Mouse (Mus musculus) ovary, postnatal 10 days (tissue): ENCODE measurements around the gene Sptan1.
A peak's percentile ranks its signal among the peaks of the same experiment; 100 is the strongest.

Experiments
- DNase-seq: peaks from one replicate; pipeline ENCODE4 v3.0.0; 2022; ENCODE audit warnings: low spot score

Sptan1 gene

DNA sequence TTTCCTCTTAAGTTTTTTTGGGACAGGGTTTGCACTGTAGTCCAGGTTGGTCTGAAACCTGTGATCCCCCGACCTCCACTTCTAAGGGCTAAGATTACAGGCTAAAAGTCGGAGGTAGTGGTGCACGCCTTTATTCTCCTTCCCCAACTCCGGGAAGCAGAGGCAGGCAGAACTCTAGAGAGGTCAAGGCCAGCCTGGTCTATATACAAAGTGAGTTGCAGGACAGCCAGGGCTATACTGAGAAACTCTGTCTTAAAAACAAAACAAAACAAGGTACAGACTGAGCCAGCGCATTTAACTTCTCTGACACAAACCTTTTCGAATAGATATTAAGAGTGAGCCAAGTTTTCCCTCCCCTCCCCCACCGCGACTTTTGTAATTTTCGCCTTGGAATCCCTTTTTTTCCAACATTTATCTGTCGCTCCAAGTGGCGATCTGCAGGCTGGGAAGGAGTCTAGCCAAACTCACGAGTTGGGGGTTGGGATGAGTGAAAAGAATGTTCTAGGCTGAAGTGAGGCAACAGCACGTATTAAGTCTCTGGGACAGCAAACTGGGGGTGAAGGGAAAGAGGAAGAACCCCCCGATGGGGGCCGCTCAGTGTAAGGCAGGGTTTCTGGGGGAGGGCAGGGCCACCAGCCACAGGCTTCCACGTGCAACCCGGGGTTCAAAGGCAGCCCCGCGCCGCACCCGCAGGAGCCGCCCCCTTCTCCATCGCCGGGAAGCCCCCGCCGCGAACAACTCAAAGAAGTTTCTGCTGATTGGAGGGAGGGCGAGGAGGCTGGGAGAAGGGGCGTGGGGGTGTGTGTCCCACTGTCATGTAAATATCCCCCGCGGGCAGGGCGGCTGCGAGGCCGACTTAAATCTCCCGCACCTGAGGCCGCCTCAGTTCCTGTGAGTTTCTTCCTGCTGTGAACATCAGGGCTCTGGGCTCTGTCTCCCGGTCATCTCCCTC is 96.1 kb downstream of the Sptan1 start:
- DNase-seq: peak; percentile 51

DNA sequence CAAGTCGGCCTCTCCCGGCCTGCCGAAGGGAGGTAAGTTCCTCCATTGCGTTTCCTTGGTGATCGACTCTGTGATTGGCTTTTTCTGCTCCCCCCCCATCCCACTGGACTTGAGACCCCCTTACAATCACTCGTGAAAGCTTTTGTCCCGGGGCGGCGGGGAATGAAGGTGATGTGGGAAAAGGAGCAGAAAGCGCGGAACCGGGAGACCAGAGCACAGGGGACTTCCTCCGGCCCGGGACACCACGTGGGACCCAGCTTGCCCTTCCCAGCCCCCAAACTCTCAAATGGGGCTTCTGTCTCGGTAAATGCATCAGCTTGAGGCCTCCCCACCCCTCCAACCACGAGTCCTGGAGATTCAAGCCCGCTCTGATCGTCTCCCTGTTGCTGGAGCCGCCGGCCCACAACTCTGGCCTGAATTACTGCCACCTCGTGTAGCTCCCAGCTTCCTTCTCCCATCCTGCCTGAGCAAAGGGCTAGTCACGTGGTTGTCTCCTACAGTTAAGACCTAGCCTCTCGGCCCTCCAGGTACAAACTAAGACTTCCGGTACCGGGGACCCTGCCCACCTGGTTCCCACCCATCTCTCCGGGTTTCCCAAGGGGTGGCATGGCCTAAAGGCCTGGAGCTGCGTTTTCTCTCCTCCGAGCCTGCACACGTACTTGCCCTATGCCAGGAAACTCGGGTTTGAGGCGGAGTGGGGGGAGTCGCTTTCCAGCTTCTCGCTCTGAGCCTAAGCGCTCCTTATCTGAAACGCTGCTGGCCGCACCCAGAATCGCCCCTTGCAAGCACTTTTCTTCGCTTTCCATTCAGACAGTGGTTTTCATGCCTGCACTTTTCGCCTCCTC is 97.1 kb downstream of the Sptan1 start:
- DNase-seq: peak; percentile 52

DNA sequence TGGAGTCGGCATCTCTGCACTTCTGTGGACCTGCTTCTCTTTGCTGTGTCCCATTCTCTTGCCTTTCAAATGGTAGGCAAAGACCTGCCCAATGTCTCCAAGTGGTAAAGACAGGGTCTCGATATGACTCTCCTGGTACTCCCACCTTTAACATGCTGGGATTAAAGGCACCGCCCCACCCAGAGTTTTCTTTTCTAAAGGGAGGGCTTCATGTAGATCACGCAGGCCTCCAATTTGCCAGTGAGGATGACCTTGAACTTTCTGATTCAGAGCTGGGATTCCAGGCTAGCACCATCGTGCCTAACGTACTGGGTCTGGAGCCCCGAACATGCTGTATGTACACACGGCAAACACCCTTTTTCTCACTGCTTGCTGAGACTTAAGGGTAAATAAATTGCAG is 97.9 kb downstream of the Sptan1 start:
- no peak for DNase-seq

GRCm38 (mm10) chr2:30063791-30064190 is 98.4 kb downstream of the Sptan1 start:
- DNase-seq: no peak

- DNase-seq: no peak
These were observed 98.9 kb downstream of the Sptan1 start for GRCm38 (mm10) chr2:30064298-30064697.

DNA sequence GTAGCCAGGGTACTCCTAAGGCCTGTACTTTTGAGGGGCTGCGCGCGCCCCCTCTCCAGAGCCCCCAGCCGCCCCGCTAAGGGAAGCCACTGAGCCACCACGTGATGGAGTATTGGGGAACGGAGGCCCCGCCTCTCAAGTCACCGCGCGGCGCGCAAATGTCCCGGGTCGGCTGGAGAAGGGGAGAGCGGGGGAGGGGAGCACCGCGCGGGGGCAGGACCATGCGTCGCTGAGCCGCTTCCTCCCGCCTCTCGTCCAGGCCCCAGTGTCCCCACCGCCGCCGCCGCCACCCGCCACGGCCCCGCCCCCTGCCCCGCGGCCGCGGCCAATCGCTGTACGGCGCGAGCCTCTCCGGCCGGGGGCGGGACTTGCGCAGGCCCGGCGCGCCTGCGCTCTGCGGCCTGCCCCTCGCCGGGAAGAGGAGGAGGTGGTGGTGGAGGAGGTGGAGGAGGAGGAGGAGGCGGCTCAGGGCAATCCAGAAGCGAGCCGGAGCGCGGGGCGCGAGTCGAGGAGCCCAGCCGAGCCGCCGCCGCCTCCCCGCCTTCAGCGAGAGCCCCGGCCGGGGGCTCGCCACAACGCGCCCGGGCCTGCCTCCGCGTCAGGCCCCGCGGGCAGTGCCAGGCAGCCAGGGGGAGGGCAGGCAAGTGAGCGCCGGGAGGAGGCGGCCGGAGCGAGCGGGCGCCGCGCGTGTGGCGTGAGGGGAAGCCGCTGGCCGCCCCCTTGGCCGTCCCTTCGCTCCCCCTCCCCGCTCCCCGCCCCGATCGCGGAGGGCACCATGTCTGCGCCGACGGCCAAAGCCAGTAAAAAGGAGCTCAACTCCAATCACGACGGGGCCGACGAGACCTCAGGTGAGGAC is 100.9 kb downstream of the Sptan1 start:
- peak; percentile 82 for DNase-seq

- no peak for DNase-seq
These were observed 101.9 kb downstream of the Sptan1 start for GRCm38 (mm10) chr2:30067031-30067888.

- DNase-seq: no peak
These were observed 102.6 kb downstream of the Sptan1 start for GRCm38 (mm10) chr2:30067962-30068361.

GRCm38 (mm10) chr2:30072875-30073274 is 107.5 kb downstream of the Sptan1 start:
- DNase-seq: no peak

DNA sequence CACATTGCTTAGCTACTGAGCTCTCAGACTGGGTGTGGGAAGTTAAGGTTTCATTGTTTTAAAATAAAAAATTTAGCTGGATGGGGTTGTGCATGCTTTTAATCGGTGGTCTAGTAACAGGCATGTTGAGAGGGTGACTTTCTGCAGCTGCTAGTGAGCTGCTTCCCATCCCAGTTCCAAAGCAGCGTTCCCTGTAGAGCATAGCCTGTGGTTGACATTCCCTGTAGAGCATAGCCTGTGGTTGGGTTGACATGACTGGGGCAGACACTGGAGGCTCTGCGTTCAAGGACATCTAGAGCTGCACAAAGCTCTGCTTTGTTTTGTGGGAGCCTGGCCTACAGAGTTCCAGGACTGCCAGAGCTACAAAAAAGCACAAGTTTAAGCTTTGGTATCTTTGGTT is 107.9 kb downstream of the Sptan1 start:
- DNase-seq: no peak

DNA sequence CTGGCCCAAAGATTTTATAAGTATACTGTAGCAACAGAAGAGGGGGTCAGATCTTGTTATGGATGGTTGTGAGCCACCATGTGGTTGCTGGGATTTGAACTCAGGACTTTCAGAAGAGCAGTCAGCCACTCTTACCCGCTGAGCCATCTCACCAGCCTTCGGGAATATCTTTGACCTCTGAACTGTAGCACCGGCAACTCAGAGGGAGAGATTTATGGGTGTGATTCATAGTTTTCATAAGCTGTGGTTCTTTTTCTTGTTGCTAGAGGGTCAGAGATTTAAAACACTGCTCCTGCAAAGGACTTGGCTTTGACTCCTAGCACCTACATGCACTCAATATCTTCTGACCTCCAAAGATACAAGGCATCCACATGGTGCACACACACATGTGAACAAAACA is 110.3 kb downstream of the Sptan1 start:
- DNase-seq: no peak

DNA sequence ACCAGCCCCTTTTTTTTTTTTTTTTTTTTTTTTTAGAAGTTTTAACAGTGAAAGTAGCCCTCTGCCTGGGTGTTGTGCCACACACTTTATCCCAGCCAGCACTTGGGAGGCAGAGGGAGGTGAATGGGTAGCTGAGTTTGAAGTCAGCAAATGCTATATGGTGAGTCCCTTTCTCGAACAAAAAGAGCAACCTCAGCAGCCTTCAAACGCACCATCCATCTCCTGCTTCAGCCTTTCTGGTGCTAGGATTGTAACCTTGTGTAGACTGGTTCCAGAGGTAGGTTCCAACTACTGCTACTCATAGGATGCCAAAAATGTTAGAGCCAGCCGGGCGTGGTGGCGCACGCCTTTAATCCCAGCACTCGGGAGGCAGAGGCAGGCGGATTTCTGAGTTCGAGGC is 111.1 kb downstream of the Sptan1 start:
- no peak for DNase-seq

DNA sequence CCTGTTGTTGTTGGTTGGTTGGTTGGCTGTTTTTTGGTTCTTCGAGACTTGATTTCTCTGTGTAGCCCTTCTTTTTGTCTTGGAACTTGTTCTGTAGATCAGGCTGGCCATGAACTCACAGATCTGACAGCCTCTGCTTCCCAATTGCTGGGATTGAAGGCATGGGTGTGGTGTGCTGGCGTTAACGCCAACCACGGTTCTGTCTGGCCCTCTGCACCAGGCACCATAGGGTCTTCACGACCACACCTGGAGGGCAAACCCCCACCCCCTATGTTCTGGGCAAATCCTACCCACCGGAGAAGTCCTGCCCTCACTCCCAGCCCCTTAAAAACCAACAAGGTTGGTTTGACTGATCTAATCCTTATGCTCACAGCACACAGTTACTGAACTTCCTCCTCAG is 111.6 kb downstream of the Sptan1 start:
- DNase-seq: no peak

DNA sequence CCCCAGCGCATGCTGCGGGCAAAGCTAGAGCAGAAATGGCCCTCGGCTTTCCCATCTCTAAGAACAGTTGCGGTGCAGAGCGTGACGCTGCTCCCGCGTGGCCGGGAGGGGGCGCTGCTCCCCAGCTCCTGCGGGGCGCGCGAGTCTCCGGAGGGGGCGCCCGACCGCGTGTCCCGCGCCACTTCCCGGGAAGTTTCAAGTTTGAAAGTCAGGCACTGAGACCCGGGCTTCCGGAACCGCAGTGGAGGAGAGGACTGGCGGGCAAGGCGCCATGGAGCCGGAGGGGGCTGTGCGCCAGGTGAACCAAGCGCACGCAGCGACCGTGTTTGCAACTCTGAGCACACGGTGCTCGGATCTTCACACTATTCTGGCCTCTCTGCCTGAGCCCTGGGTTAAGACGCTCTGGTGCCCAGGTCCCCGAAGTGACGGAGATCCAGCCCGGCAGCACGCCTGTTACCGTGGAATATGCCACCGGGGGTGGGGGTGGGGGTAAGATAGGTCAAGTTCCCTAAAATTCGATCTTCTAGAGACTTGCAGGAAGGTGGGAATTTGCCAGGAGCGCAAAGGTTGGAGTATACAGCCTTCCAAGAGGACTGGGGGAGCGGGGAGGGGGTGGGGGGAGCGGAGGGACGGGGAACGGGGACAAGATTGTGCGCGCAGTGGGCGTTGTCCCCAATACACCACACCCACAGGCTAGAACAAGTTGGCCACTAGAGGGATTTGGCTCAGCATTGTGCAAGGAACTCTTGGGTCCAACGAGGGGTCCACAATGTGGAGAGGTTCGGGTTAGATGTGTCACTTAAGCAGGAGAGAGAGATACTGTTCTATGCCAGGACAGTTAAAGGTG is 112.4 kb downstream of the Sptan1 start, which contains the start of gene Pkn3:
TSS of gene Pkn3 (plus strand) at position 183 of the 847 bp plus-strand sequence.
- peak; percentile 69 for DNase-seq

DNA sequence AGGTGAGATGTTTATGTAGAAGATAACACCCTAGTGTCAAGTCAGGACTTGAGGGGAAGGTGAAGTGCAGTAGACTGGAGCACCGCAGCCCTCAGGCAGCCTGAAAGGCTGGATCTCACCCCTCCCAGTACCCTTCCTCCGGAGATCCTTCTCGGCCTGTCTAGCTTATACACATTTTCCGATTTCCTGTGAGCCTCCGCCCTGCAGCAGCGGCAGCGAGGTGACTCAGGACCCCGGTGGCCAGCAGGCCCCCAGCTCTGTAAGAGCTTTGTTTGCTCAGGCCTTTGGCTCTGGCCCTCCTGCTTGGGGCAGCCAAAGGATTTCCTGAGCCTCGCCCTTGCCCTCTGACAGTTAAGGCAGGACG is 113.0 kb downstream of the Sptan1 start:
- DNase-seq: no peak

GRCm38 (mm10) chr2:30078760-30079159 is 113.4 kb downstream of the Sptan1 start:
- no peak for DNase-seq

- no peak for DNase-seq
These were observed 114.9 kb downstream of the Sptan1 start for GRCm38 (mm10) chr2:30080181-30080800.
